Mouse (Mus musculus) liver (tissue): ENCODE data around the gene Hes7.

Experiments used
- DNase-seq: peaks from one replicate; pipeline ENCODE4 v3.0.0-alpha.2; 2020; ENCODE audit warnings: mixed read lengths

Gene Hes7

DNA sequence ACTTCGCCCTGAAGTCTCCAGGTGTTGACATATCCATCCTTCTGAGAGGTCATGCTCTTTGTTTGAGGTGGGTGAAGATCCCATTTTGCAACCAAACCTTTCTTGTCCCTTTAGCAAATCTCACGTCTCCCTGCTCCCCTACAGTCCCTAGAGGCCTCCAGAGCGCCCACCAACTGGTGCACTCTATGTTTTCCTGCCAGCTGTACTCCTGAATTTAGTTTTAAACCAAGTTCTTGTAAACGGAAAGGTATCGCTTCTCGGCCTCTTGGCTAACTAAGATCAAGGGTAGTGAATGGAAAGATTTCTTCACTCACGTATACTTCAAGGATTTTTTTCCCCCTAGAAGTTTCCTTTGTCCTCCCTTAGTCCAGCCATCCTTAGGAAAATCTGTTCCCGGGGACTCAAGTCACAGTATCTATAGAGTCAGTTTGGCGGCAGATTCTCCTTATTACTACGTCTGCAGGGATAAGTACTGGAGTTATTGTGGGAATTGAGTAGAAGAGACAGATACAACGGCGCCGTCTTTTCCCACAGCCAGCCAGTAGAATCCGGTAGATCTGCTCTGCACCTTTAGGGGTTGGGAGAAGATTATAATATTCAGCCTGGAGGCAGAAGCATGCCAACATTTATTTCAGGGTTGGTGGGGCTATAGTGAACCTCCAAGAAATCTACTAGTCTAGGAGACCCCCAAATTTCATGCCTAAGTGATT, 603 bp upstream of the Hes7 start:
- no peak for DNase-seq

DNA sequence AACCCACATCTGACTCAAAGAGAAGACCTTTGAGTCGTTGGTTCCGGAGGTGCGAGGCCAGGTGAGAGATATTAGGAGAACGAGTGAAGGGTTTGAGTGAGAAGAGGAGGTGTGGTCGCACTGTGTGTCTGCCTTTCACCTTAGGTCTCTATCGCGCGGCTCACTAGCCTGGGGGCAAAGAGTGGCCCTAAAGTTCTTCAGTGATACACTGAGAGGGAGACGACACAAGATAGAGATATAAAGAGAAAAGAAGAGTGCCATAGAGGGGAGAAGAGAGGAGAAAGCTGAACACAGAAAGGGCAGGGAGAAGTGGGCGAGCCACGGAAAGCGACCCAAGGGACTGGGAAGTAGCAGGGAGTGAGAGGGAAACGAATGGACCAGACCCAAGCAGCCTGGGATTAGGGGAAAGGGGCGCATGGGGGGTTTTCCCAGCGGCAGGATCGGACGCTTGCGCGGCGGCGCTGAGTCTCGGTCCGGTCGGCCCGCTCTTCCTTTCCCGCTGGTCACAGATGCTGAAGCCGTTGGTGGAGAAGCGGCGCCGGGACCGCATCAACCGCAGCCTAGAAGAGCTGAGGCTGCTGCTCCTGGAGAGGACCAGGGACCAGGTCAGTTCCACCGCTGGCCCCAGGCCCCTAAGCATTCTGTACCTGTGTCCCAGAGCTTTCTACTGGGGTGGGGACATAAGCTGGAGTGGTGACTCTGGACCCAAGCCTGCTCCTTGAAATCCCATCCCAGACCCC, 967 bp downstream of the Hes7 start:
- peak; percentile 37 for DNase-seq

DNA sequence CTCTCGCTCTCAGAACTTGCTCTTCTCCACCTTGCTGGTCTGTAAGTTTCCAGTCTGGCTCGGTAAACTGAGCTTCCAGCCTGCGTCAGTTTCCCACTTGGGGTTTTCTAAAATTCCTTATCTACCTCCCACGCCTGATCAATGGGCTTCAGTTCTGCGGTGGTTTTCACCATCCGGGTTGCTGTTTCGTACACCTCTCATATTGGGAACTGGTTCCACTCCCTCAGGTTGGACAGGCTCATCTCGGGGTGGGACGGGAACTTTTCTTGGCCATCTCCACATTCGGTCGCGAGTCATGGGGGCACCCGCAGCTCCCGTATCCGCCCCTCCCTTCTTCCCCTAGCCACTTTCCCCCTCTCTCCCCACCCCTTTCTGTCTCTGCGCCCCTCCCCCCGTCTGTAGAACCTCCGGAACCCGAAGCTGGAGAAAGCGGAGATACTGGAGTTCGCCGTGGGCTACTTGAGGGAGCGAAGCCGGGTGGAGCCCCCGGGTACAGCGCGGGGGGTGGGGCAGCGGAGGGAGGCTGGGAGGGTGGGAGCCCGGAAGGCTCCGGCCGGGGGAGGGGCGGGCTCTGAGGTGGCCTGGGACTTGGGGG, 1.6 kb downstream of the Hes7 start:
- no peak for DNase-seq

DNA sequence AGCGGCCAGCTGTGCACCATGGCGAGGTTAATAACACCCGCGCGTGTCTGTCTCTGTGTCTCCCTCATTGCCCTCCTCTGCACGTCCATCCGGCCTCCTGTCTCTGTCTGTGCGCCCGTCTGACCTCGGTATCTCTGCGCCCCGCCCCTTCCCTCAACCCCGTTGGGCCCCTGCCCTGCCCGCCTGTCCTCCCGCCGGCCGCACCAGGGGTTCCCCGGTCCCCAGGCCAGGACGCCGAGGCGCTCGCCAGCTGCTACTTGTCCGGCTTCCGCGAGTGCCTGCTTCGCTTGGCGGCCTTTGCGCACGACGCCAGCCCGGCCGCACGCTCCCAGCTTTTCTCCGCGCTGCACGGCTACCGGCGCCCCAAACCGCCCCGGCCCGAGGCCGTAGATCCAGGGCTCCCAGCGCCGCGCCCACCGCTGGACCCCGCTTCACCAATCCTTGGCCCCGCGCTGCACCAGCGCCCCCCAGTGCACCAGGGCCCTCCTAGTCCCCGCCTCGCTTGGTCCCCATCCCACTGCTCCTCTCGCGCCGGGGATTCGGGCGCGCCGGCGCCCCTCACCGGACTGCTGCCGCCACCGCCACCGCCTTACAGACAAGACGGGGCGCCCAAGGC, 2.2 kb downstream of the Hes7 start, which contains the start of gene 9130213A22Rik:
9130213A22Rik (minus strand) TSS at position 254 of the 616 bp plus-strand sequence.
- peak; percentile 87 for DNase-seq

DNA sequence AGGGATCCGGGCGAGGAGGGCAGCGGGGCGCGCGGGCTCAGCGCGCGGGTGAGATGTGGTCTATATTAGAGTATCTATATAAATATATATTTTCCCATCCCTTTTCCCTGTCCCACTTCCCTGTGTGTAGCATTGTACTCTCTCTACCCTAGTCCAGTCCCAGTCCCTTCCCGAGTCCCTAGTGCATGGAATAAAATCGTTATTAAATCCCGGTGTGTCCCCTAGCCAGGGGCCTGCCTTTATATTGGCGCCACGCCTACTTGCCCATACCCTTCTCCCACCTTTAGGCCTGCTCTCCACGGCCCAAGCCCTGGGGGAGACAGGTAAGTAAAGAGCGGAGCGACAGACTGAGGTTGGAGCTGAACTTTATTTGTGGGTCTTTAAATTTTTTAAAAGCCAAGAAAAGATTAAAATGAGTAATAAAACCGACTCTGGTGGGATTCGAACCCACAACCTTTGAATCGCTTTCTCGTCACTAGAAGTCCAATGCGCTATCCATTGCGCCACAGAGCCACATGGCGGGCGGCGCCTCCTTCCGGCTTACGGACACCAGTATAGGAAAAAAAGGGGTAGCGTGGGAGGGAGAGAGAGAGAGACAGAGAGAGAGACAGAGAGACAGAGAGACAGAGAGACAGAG, 3.0 kb downstream of the Hes7 start:
- DNase-seq = peak; percentile 92

DNA sequence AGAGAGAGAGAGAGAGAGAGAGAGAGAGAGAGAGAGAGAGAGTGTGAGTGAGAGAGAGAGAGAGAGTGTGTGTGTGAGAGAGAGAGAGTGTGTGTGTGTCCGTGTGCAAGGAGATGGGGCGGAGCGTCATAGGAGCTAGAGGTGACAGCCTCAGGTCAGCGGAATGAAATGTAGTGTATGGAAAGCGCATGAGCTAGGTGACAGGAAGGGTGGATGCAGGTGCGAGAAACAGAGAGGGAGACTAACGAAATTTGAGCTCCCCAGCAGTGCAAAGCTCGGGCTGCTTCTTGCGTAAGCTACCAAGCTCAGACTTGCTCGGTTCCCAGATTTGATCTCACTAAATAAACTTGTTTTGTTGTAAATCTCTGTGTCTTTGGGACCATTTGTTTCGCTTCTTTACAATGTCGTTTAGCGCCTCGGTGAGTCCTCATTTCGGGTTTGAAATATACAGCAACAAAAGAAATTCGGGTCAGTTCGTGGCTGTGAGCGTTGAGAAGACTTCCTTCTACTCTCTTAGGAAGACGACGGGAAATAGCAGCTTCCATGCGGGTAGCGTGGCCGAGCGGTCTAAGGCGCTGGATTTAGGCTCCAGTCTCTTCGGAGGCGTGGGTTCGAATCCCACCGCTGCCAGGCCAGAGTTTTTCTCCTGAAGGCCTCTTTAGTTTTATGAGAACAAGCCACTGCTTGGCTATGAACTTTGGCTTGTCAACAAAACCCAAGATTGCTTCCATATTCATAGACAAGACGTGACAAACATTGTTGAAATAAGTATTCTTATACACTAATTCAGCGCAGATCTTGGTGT, 3.7 kb downstream of the Hes7 start:
- DNase-seq = peak; percentile 94

DNA sequence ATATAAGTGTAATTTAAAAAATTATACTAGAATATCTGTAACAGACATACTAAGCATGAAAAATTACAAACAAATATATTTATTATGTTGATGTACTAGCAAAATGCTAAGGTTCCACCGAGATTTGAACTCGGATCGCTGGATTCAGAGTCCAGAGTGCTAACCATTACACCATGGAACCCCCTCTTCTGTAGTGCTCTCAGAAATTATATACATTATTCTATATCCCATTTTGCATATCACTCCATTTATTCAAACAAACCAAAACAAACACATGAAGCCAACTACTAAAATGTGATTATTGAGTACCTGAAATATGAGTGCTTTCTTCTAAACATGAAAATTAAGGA, 4.3 kb downstream of the Hes7 start:
- DNase-seq = peak; percentile 77

DNA sequence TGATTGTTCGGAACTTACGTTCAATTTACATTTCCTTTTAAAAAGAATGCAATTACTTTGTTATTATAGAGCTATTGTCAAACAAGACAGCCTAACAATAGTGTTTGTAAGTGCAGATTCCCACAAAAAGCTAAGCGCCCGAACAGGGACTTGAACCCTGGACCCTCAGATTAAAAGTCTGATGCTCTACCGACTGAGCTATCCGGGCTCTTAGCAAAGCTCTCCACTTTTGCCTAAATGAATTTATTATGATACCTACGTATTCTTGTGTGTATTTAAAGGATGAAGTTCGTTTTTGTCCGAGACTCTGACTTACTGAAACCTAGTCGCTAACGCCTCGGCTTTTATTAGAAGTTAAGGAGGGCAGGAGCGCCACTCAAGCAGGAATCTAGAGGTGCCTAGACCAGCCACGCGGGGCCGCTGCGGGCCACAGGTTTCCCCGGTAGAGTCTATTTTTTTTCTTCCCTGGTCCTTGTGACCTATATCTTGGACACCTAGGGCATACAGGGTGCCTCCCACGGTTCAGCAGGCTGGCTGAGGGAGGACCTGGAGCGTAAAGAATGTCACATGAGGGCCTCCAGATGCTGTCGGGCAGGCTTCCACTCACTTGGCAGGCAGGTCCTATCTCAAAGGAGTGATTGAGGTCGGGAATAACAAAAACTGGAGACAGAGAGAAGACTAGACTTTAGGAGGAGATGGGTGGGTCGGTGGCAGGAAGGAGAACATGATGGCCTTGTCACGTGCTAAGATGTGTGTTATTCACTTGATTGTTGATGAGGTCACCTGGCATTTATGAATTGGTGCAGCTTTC, 5.0 kb downstream of the Hes7 start:
- peak; percentile 85 for DNase-seq

DNA sequence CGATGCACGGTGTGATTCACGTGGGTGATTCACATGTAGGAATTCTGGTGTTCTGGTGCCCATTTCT, 5.5 kb downstream of the Hes7 start, which contains the start of gene Aloxe3:
Aloxe3 (plus strand) TSS at position 45 of the 67 bp plus-strand sequence.
- no peak for DNase-seq

DNA sequence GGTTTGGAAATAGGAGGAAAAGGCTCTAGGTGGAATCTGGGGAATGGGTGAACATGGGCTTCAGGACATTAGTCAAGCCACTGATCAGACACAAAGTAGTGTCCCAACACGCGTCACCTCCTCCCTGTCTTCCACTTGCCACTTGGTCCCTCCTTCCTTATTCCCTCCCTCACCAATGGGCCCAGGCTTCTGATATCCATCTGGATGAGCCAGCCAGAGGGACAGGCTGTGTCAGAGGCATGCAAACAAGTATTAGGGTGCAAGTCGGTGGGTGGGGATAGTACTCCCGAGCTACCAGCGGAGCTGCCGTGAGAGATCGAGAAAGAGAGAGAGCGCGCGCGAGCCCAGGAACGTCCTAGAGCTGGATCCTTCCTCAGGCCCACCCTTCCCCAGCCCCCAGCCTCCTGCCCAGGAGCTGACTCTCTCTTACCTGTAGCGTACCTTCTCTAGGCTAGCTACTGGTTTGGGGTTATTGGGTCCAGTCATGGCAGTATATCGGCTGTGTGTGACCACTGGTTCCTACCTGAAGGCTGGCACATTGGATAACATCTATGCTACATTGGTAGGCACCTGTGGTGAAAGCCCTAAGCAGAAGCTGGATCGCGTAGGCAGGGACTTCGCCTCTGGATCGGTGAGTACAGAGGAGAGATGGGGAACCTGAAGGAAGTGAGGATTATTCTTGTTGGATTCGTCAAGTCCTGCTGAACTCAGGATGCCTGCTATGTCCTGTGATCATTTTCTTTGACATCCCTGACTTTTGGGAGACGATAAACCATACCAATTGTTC, 5.9 kb downstream of the Hes7 start:
- peak; percentile 26 for DNase-seq

DNA sequence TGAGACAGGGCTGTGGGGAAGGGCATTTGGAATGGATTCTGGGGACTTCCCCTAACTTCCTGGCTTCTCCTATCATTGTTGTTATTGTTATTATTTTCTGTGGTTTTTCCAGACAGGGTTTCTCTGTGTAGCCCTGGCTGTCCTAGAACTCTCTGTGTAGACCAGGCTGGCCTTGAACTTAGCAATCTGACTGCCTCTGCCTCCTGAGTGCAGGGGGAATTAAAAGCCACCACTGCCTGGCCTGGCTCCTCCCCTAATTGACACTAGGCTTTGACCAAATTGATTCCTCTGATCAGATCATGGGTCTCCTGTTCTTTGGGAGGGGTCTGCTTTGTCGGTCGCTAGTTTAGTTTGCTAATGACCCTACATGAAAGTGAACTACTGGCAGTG, 6.5 kb downstream of the Hes7 start:
- no peak for DNase-seq

DNA sequence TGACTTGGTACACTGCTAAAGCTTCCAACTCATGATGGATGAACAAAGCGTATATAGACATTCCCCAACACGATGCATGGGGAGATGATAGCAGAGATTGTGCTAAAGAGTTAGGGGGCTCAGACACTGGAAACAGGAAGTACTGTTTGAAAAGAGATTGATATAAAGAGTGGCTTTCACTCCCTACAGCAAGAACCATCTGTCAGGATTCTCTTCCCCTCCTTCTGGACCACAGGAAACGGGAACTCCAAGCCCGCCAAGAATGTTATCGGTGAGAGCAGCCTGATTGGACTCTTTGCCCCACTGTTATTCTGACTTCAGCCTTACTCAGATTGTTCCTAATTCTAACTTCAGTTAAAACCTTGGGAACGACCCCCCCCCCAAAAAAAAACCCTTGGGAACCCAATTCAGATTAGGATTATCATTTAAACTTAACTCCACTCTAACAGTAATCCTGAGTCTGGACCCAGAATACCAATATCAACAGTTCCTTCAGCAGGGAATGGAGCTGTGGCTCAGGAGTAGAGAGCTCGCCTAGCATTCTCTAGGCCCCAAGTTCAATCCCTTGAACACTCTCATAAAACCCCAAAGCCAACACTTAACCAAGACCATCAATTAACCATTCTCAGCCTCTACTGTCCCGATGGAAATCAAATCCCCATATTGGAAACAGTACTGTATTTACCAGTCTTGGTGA, 8.4 kb downstream of the Hes7 start:
- no peak for DNase-seq

DNA sequence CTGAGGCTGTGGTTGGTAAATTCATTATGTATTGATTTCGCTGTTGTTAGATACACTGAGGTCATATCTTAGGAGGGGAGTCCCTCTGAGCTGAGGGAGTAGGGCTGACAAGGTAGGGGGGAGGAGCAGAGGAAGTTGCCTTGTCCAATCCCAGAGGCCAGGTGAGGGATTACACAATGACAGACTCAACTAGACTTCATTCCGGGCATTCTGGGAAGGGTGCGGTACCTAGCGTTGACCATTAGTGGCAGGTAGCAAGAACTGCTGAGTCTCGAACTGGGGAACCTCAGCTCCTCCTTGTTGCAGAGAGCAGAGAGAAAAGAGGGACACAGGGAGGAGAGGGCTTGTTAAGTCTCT, 13.3 kb downstream of the Hes7 start:
- no peak for DNase-seq

DNA sequence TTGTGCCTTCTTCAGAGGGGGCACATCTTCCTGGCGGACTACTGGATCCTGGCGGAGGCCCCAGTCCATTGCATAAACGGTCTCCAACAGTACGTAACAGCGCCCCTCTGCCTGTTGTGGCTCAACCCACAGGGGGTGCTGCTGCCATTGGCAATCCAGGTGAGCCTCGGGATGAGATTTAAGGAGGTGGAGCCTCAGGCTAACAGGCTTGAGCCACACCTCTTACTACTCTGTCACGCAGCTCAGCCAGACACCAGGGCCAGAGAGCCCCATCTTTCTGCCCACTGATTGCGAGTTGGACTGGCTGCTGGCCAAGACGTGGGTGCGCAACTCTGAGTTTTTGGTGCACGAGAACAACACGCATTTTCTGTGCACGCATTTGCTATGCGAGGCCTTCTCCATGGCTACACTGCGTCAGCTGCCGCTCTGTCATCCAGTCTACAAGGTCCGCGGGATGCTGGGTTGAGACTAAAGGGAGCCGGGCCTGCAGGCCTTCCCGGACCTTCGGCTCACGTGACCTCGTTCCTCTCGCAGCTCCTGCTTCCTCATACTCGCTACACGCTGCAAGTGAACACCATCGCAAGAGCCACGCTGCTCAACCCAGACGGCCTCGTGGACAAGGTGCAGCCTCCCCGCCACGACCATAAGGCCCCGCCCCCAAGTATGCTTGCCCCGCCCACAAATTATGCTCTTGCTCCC, 13.9 kb downstream of the Hes7 start:
- peak; percentile 63 for DNase-seq

DNA sequence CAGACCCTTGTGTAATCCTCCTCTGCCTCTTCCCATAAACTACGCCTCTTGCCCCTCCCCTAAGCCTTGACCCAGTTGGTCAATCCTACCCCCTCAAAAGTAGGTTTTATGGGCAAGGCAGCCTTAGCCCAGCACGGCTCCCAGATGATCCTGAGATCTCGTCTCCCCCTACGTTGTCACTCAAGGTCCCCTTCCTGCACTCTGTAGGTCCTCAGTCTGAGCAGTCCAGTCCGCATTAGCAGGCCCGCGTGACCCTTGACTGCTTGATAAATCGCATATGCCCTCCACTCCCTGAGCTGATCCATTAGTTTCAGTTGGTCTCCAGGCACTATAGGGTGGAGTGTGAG, 14.4 kb downstream of the Hes7 start:
- no peak for DNase-seq

DNA sequence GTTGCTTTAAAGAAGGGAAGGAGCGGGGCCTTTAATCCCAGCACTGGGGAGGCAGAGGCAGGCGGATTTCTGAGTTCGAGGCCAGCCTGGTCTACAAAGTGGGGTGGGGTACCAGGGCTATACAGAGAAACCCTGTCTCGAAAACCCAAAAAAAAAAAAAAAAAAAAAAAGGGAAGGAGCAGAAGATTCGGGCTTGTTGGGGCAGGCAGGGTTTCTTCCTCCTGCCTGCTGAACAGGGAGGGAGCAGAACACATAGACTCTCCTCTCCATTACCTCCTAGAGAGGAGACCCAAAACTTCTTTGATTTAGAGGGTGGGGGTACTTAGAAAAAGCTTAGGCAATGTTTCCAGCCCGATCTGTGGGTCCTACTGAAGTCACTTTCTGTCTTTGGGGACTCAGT, 15.2 kb downstream of the Hes7 start:
- DNase-seq = no peak

DNA sequence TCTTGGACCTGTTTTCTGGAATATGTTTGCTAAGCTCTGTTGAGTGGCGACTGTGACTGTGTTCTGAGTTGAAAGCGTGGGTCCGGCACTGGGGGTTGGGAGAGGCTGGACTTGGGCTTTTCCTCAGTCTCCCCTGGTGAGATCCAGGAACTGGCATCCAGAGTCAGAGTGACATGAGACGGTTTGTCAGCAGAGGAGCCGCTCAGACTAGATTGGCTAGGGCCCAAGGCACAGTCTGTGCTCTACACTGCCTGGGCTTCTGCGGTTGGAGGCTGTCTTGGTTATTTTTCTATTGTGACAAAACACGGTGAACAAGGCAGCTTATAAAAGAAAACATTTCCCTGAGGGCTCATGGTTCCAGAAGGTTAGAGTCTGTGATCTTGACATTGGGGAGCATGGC, 27.3 kb downstream of the Hes7 start:
- DNase-seq = no peak

DNA sequence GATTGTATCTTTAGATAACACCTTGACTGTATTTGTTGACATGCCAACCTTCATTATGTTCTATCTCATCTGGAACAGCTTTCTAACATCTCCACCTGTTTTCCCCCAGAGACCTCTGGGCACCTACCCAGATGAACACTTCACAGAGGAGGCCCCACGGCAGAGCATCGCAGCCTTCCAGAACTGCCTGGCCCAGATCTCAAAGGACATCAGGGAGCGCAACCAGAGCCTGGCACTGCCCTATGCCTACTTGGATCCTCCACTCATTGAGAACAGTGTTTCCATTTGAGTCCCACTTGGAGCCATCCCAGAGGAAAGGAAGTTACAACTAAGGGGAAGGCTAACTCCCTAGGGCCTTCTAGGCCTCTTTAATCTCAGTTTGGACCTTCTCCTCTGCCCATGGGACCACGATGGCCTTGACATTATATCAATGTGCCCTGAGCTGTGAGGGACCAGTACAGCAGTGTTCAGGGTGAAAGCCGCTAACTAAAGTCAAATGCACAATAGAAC, 28.3 kb downstream of the Hes7 start:
- DNase-seq = no peak

DNA sequence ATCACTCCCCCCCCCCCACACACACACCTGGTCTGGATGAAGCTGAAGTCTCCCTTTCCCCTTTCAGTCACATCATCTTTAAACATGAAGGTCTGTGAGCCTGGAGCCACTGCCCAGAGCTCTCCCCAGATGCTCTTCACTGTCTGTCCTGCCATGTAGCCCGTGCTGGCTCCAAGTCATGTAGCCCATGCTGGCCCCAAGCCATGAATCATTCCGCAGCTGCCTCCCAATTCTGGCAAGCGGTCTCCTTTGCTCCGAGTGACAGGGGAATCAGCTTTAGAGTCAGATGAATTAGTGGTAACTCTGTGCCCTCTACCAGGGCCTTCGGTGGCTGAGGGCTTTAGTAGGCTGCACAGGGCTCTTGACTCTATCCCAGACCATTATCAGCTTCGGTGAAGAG, 29.5 kb downstream of the Hes7 start:
- DNase-seq = no peak

DNA sequence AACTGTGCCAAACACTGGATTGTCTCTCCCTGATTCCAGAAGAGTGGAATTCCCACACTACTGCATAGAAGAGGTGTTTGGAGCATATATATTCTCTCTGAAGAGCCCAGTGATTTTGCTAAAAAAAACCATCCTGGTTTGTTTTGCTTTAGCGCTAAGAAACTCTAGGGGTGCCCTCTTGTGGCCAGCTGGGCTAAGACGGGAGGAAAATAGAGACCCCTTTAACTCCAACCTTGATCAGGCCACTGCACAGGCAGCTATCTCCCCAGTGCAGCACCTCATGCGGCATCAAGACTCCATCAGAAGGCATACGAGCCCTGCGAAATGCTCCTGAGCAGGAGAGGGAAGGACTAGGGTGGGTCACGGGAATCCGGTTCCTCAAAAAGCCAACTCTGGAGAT, 30.2 kb downstream of the Hes7 start:
- DNase-seq = peak; percentile 62
